Mouse (Mus musculus): ENCODE measurements around the gene Med15.

Med15 gene

GRCm38 (mm10) chr16:17732431-17732830 is 260 bp downstream of the Med15 start:
- DNase-seq (ENCODE audit: low spot score in 2 of 2), result no peak

GRCm38 (mm10) chr16:17732021-17732420 is 670 bp downstream of the Med15 start:
- DNase-seq (ENCODE audit: low spot score in 2 of 2), result no peak

GRCm38 (mm10) chr16:17729974-17730373 is 2.7 kb downstream of the Med15 start:
- no peak for DNase-seq (ENCODE audit: low spot score in 2 of 2)

GRCm38 (mm10) chr16:17727179-17727861 is 5.4 kb downstream of the Med15 start:
- DNase-seq (ENCODE audit: low spot score in 2 of 2), result peak in 1 of 2 experiments; percentile 24

- DNase-seq (ENCODE audit: low spot score in 2 of 2), result no peak
Observed at GRCm38 (mm10) chr16:17724448-17724847, 8.2 kb downstream of the Med15 start.

GRCm38 (mm10) chr16:17723325-17723626 is 9.4 kb downstream of the Med15 start:
- no peak for DNase-seq (ENCODE audit: low spot score in 2 of 2)

GRCm38 (mm10) chr16:17722461-17723324 is 10.0 kb downstream of the Med15 start:
- peak; percentile 80 to 82 for DNase-seq (ENCODE audit: low spot score in 2 of 2)

GRCm38 (mm10) chr16:17721822-17722460 is 10.8 kb downstream of the Med15 start:
- DNase-seq (ENCODE audit: low spot score in 2 of 2), result peak in 1 of 2 experiments; percentile 11

GRCm38 (mm10) chr16:17721114-17721808 is 11.4 kb downstream of the Med15 start:
- no peak for DNase-seq (ENCODE audit: low spot score in 2 of 2)

GRCm38 (mm10) chr16:17717791-17718190 is 14.9 kb downstream of the Med15 start:
- no peak for DNase-seq (ENCODE audit: low spot score in 2 of 2)

GRCm38 (mm10) chr16:17707541-17707940 is 25.1 kb downstream of the Med15 start:
- no peak for DNase-seq (ENCODE audit: low spot score in 2 of 2)

- no peak for DNase-seq (ENCODE audit: low spot score in 2 of 2)
Observed at GRCm38 (mm10) chr16:17701043-17701405, 31.7 kb downstream of the Med15 start.

- DNase-seq (ENCODE audit: low spot score in 2 of 2), result no peak
Observed at GRCm38 (mm10) chr16:17700386-17701042, 32.2 kb downstream of the Med15 start.

GRCm38 (mm10) chr16:17694860-17695259 is 37.8 kb downstream of the Med15 start:
- no peak for DNase-seq (ENCODE audit: low spot score in 2 of 2)

- DNase-seq (ENCODE audit: low spot score in 2 of 2), result no peak
Observed at GRCm38 (mm10) chr16:17669886-17670285, 62.8 kb downstream of the Med15 start.

GRCm38 (mm10) chr16:17665568-17665967 is 67.1 kb downstream of the Med15 start:
- no peak for DNase-seq (ENCODE audit: low spot score in 2 of 2)

- DNase-seq (ENCODE audit: low spot score in 2 of 2), result no peak
Observed at GRCm38 (mm10) chr16:17656212-17656871, 76.3 kb downstream of the Med15 start.

GRCm38 (mm10) chr16:17654188-17654795 is 78.4 kb downstream of the Med15 start:
- DNase-seq (ENCODE audit: low spot score in 2 of 2), result no peak

- no peak for DNase-seq (ENCODE audit: low spot score in 2 of 2)
Observed at GRCm38 (mm10) chr16:17653601-17654000, 79.1 kb downstream of the Med15 start.

GRCm38 (mm10) chr16:17652607-17653006 is 80.1 kb downstream of the Med15 start:
- no peak for DNase-seq (ENCODE audit: low spot score in 2 of 2)

- no peak for DNase-seq (ENCODE audit: low spot score in 2 of 2)
Observed at GRCm38 (mm10) chr16:17650711-17651110, 82.0 kb downstream of the Med15 start.
